Comparison of ENCODE assay signal across 8 mouse cellular contexts in the genomic region with DNA sequence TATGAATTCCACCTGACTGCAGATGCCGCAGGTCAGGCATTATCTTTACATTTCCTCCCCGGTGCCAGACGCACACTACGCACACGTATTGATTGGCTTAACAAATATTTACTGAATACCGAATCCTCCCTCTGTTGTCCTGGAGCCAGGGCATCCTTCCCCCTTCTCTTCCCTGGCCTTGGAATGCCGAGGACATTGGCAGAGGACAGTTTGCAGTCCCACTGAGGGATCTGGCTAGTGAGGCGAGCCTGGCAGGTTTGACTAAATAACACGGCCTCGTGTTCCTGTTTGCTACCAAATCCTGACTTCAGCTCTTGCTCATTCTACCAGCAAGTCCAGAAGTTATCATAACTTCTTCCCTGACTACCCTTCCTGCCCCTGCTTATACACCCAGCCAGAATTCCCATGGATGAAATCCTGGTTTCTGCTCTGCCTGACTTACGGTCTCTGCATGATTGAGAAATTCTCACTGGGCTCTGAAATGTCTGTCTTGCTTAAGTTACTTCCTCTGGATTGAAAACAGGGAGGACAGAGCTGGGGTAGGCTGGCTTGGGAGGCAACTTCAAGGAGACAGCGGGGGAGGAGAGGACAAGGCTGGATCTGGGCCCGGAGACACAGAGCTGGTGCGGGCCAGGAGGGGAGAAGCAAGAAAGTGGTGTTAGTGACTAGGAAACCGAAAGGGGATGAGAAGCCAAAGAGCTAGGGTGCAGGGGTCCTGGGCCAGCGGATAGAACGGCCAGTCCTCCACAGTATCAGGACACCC. TPM values are rescaled to one million over a fixed set of nuclear protein-coding genes. Genes with fewer than 3 reads are reported as not detected.
DNase-seq lines count a peak whose midpoint lies in the region; ATAC-seq lines count a peak whose summit lies in the region.

No protein-coding gene starts in this region.

- H3K27ac ChIP-seq in kidney, embryonic 16.5 days (ENCODE audit: low read length), result peak overlapping the region; percentile 41

- peaks cover 76% of the 10 kb centered on the region for H3K4me1 ChIP-seq in kidney, embryonic 16.5 days (ENCODE audit: insufficient read depth, low read length)

- 35% methylated on average over 17 of the region's 17 CpGs for WGBS in kidney, embryonic 16.5 days

- H3K9me3 ChIP-seq in kidney, embryonic 16.5 days (ENCODE audit: low read length), result no peaks in the 10 kb centered on the region

- 0 out of 2 replicates have a peak, but pooled peaks cover 3% of the 10 kb centered on the region for H3K36me3 ChIP-seq in kidney, embryonic 16.5 days (ENCODE audit: insufficient read depth, low read length)

- no peaks in the 10 kb centered on the region for H3K27me3 ChIP-seq in kidney, embryonic 16.5 days (ENCODE audit: insufficient read depth, low read length)

- DNase-seq in layer of hippocampus, postnatal 10 days (ENCODE audit: low spot score in 2 of 2), result peak; percentile 33 to 48
- DNase-seq in layer of hippocampus, adult 9-11 months, result no peak
- DNase-seq in cerebellum, adult 9-11 months, result peak; percentile 74
- DNase-seq in heart, adult 9 months (ENCODE audit: low spot score in 2 of 2), result peak; percentile 88 to 89
- DNase-seq in lung, postnatal 36 days, result peak; percentile 82

- H3K4me2 ChIP-seq in kidney, embryonic 16.5 days (replicated peaks; ENCODE audit: low read depth, low read length), result peak overlapping the region; percentile 2; the same call in 1 of the 2 replicates

- peak; percentile 50 for ATAC-seq in kidney, embryonic 16.5 days (ENCODE audit: low FRiP score, low TSS enrichment)
- ATAC-seq in activated CD4-positive, CD25-positive, alpha-beta regulatory T cell, adult 4 months, result no peak
- ATAC-seq in megakaryocyte progenitor cell, adult 5-6 weeks (replicated peaks; ENCODE audit: poor library complexity), result no peak

- H3K9ac ChIP-seq in kidney, embryonic 16.5 days (replicated peaks; ENCODE audit: low read length), result no peak overlapping the region; the same call in 1 of the 2 replicates

- H3K4me3 ChIP-seq in kidney, embryonic 16.5 days (ENCODE audit: low read length), result no peak overlapping the region

RNA-seq across cellular contexts. Expression of a gene that starts 21.0 kb away (rescaled TPM):
- total RNA-seq in layer of hippocampus, postnatal 10 days (2021), result 100 to 1,000 TPM; 263 to 291 TPM
- polyA plus RNA-seq in kidney, embryonic 16.5 days (2015; fragmentation: Nextera tagmentation; extraction: Ambion mirVana), result 70.9 and 71.7 TPM in 2 replicates
- under 1 TPM in 1 of 2 experiments, not detected in 1; 0.57 TPM for polyA plus RNA-seq in activated CD4-positive, CD25-positive, alpha-beta regulatory T cell, adult 4 months (2017; shearing (Covaris generic))
- 9.8 and 10.0 TPM in 2 replicates for total RNA-seq in megakaryocyte progenitor cell, adult 5-6 weeks (2015)
- total RNA-seq in megakaryocyte progenitor cell, adult 5-6 weeks (2017), result 4.5 and 7.3 TPM in 2 replicates

RNA-seq across cellular contexts. Expression of a gene that starts 42.8 kb away (rescaled TPM):
- 1 to 10 TPM; 6.9 to 7.1 TPM for total RNA-seq in layer of hippocampus, postnatal 10 days (2021)
- 33.8 and 37.4 TPM in 2 replicates for polyA plus RNA-seq in kidney, embryonic 16.5 days (2015; fragmentation: Nextera tagmentation; extraction: Ambion mirVana)
- polyA plus RNA-seq in activated CD4-positive, CD25-positive, alpha-beta regulatory T cell, adult 4 months (2017; shearing (Covaris generic)), result 100 to 1,000 TPM; 119 to 157 TPM
- total RNA-seq in megakaryocyte progenitor cell, adult 5-6 weeks (2015), result 27.3 and 29.6 TPM in 2 replicates
- total RNA-seq in megakaryocyte progenitor cell, adult 5-6 weeks (2017), result 38.9 and 42.7 TPM in 2 replicates

Comparison
In these comparisons a context has a peak if more than half of its experiments do, and no peak if none do; other contexts are left out.
1. RNA of a gene that starts 21.0 kb away (total RNA-seq): 263 to 291 TPM in layer of hippocampus, postnatal 10 days; 4.5 to 10.0 TPM in megakaryocyte progenitor cell, adult 5-6 weeks; every median in the first group is over 10 times any median in the second.